Comparison of ENCODE assay signal across 19 mouse cellular contexts in genomic region chr12:12744492-12744891, GRCm38 (mm10).
"Had no signal": no experiment of that assay in that cellular context is flagged by ENCODE, and none has a peak within 500 bp of the region (broad histone marks: within the 10 kb centered on the region; RNA-seq: fewer than 3 reads in every experiment).

No protein-coding gene starts in this region.

- H3K4me3 ChIP-seq: megakaryocyte, embryonic 14.5 days; midbrain, embryonic 13.5 days; midbrain, embryonic 15.5 days; myocyte; neural tube, embryonic 13.5 days; neural tube, embryonic 15.5 days; stomach, embryonic 15.5 days had no signal

- H3K4me2 ChIP-seq: lung, embryonic 14.5 days; midbrain, embryonic 11.5 days; midbrain, embryonic 13.5 days; midbrain, embryonic 15.5 days; neural tube, embryonic 13.5 days; neural tube, embryonic 15.5 days; stomach, embryonic 15.5 days had no signal

- H3K4me1 ChIP-seq: megakaryocyte, embryonic 14.5 days; neural tube, embryonic 15.5 days had no signal

- ATAC-seq: midbrain, embryonic 13.5 days; midbrain, embryonic 15.5 days had no signal

- H3K36me3 ChIP-seq: midbrain, embryonic 13.5 days; midbrain, embryonic 15.5 days; neural tube, embryonic 13.5 days; neural tube, embryonic 15.5 days; stomach, embryonic 15.5 days had no signal

- DNase-seq: lung, adult 18-20 months; lung, embryonic 14.5 days; lung, postnatal 10 days; lung, postnatal 4 days; retina, postnatal 1 day; right cerebral cortex, adult 18-20 months; right cerebral cortex, postnatal 14 days; thymus, adult 2 months; thymus, postnatal 25 days; thymus, postnatal 4 days had no signal

- H3K27ac ChIP-seq: midbrain, embryonic 13.5 days; midbrain, embryonic 15.5 days; neural tube, embryonic 13.5 days; neural tube, embryonic 15.5 days; stomach, embryonic 15.5 days; stomach, postnatal 0 days had no signal

- H3K9ac ChIP-seq: lung, embryonic 14.5 days; midbrain, embryonic 13.5 days; midbrain, embryonic 15.5 days; neural tube, embryonic 13.5 days; neural tube, embryonic 15.5 days; stomach, embryonic 15.5 days had no signal

- H3K27me3 ChIP-seq: megakaryocyte, embryonic 14.5 days; midbrain, embryonic 15.5 days; neural tube, embryonic 13.5 days; neural tube, embryonic 15.5 days; stomach, embryonic 15.5 days had no signal

- H3K9me3 ChIP-seq: midbrain, embryonic 13.5 days; midbrain, embryonic 15.5 days; neural tube, embryonic 13.5 days; neural tube, embryonic 15.5 days; stomach, embryonic 15.5 days had no signal
